Mouse (Mus musculus) hindbrain, postnatal 0 days (tissue): ENCODE data around the gene Smc4. TPM values are rescaled to one million over a fixed set of nuclear protein-coding genes. Genes with fewer than 3 reads are reported as not detected.

Experiments
- ATAC-seq: fragments of 200-750 bp; cut with Nextera tagmentation; 2 replicates; pipeline ENCODE4 v1.8.0; 2017; ENCODE audit warnings: mild to moderate bottlenecking, moderate TSS enrichment, moderate library complexity
- DNase-seq: peaks from one replicate; pipeline ENCODE4 v3.0.0-alpha.2; 2015; ENCODE audit warnings: low spot score
- H3K27ac ChIP-seq: fragments of 300-500 bp; sonication (generic); 2 replicates; pipeline ENCODE4 v1.5.1; 2014; ENCODE audit warnings: mild to moderate bottlenecking
- H3K27me3 ChIP-seq: fragments of 300-500 bp; sonication (generic); 2 replicates; pipeline ENCODE4 v1.6.1; 2014; ENCODE audit warnings: low read length, mixed read lengths; ENCODE audit not compliant: insufficient read depth
- H3K36me3 ChIP-seq: fragments of 300-500 bp; sonication (generic); 2 replicates; pipeline ENCODE4 v1.6.1; 2014; ENCODE audit warnings: low read length, mixed read lengths; ENCODE audit not compliant: insufficient read depth
- H3K4me1 ChIP-seq: fragments of 300-500 bp; sonication (generic); 2 replicates; pipeline ENCODE4 v1.6.1; 2014; ENCODE audit warnings: antibody characterized with exemption, low read length, mixed read lengths; ENCODE audit not compliant: insufficient read depth
- H3K4me2 ChIP-seq: fragments of 300-500 bp; sonication (generic); 2 replicates; pipeline ENCODE4 v1.6.1; 2014; ENCODE audit warnings: low read depth, mild to moderate bottlenecking, low read length, moderate library complexity, mixed read lengths
- H3K4me3 ChIP-seq: fragments of 300-500 bp; sonication (generic); 2 replicates; pipeline ENCODE4 v1.5.1; 2014; ENCODE audit warnings: low read length
- H3K9ac ChIP-seq: fragments of 300-500 bp; sonication (generic); replicated peaks from 2 replicates; pipeline ENCODE4 v1.6.1; 2014; ENCODE audit warnings: mild to moderate bottlenecking, low read length, moderate library complexity, mixed read lengths
- H3K9me3 ChIP-seq: fragments of 300-500 bp; sonication (generic); 2 replicates; pipeline ENCODE4 v1.6.1; 2016; ENCODE audit warnings: low read length, mixed read lengths
- CTCF ChIP-seq: IDR thresholded peaks from 2 replicates; pipeline ENCODE4 v1.5.1; 2016; ENCODE audit warnings: antibody characterized with exemption, control low read depth, low read depth
- WGBS: fragments of 180-500 bp; shearing (Covaris S2); extraction: QIAGEN DNeasy Blood & Tissue Kit; methylation state at CpG from one replicate; pipeline ENCODE4 v1.1.7; 2014; 5-methylcytosine and 5-hydroxymethylcytosine counted together
- microRNA counts: library from miRNA; unstranded; fragments of <30 nt; microRNA quantifications from one replicate; lab custom pipeline; 2015
- microRNA-seq, 2 experiments: library from miRNA; unstranded; fragments of <30 nt; microRNA quantifications; one replicate each; pipeline ENCODE4; 2016
- polyA plus RNA-seq: library from polyadenylated mRNA; unstranded; fragments of >200 nt; fragmentation: Nextera tagmentation; extraction: Ambion mirVana; gene quantifications from 2 replicates; pipeline ENCODE4 v1.2.1, GENCODE M21; 2015
- total RNA-seq: library from RNA; depleted of rRNA; stranded (reverse); fragments of >200 nt; gene quantifications from 2 replicates; pipeline ENCODE4 v1.2.3, GENCODE M21; 2014; rRNA removed

The Smc4 gene
- total and polyA plus RNA-seq, 2 experiments from 2014 or later, result 12.5 to 34.6 TPM

GRCm38 (mm10) chr3:69049011-69049410 lies 44.5 kb downstream of the Smc4 start:
- no peak for TF ChIP-seq CTCF
- 52% methylated on average over 6 of the region's 6 CpGs for whole genome bisulfite sequencing
- Histone ChIP-seq H3K9ac (no peak overlapping the region), H3K27ac (no peak overlapping the region), H3K27me3 (no peaks in the 10 kb centered on the region), H3K4me3 (no peak overlapping the region), H3K4me1 (peaks cover 4% of the 10 kb centered on the region; the same call in 1 of the 2 replicates), H3K36me3 (no peaks in the 10 kb centered on the region), H3K9me3 (no peaks in the 10 kb centered on the region), H3K4me2 (no peak overlapping the region)
- DNase-seq, result no peak
- no peak for ATAC-seq

GRCm38 (mm10) chr3:69051894-69052293 lies 47.4 kb downstream of the Smc4 start:
- Histone ChIP-seq H3K27me3 (no peaks in the 10 kb centered on the region), H3K9ac (no peak overlapping the region), H3K4me1 (no peaks in the 10 kb centered on the region), H3K9me3 (no peaks in the 10 kb centered on the region), H3K4me2 (no peak overlapping the region), H3K4me3 (no peak overlapping the region), H3K27ac (no peak overlapping the region), H3K36me3 (no peaks in the 10 kb centered on the region)
- WGBS, result 93% methylated on average over 11 of the region's 11 CpGs
- DNase-seq, result no peak
- no peak for TF ChIP-seq CTCF
- ATAC-seq, result no peak

- Histone ChIP-seq H3K4me2 (no peak overlapping the region), H3K9ac (no peak overlapping the region), H3K27ac (no peak overlapping the region), H3K4me3 (no peak overlapping the region), H3K36me3 (no peaks in the 10 kb centered on the region), H3K9me3 (no peaks in the 10 kb centered on the region), H3K4me1 (no peaks in the 10 kb centered on the region), H3K27me3 (no peaks in the 10 kb centered on the region)
- 86% methylated on average over 7 of the region's 7 CpGs for WGBS
- ATAC-seq (0 out of 2 replicates have a peak, but pooled peaks have one; percentile 29), DNase-seq (no peak)
- no peak for TF ChIP-seq CTCF
Measured at GRCm38 (mm10) chr3:69054760-69055432, 50.4 kb downstream of the Smc4 start.

GRCm38 (mm10) chr3:69055871-69056270 lies 51.3 kb downstream of the Smc4 start:
- H3K9me3 ChIP-seq, result no peaks in the 10 kb centered on the region
- no peaks in the 10 kb centered on the region for H3K27me3 ChIP-seq
- no peak for TF ChIP-seq CTCF
- no peaks in the 10 kb centered on the region for H3K4me1 ChIP-seq
- H3K4me2 ChIP-seq, result no peak overlapping the region
- H3K4me3 ChIP-seq, result no peak overlapping the region
- H3K9ac ChIP-seq, result no peak overlapping the region
- whole genome bisulfite sequencing, result 81% methylated on average over 3 of the region's 3 CpGs
- DNase-seq (no peak), ATAC-seq (no peak)
- no peaks in the 10 kb centered on the region for H3K36me3 ChIP-seq
- no peak overlapping the region for H3K27ac ChIP-seq

GRCm38 (mm10) chr3:69060672-69061071 lies 56.1 kb downstream of the Smc4 start:
- Histone ChIP-seq H3K27me3 (no peaks in the 10 kb centered on the region), H3K9me3 (no peaks in the 10 kb centered on the region), H3K9ac (no peak overlapping the region), H3K4me2 (no peak overlapping the region), H3K27ac (no peak overlapping the region), H3K36me3 (no peaks in the 10 kb centered on the region), H3K4me3 (no peak overlapping the region), H3K4me1 (no peaks in the 10 kb centered on the region)
- TF ChIP-seq CTCF, result no peak
- 97% methylated on average over 4 of the region's 4 CpGs for WGBS
- DNase-seq, result no peak
- ATAC-seq, result no peak

- ATAC-seq (no peak), DNase-seq (no peak)
- Histone ChIP-seq H3K4me1 (no peaks in the 10 kb centered on the region), H3K36me3 (no peaks in the 10 kb centered on the region), H3K9ac (no peak overlapping the region), H3K27me3 (no peaks in the 10 kb centered on the region), H3K4me2 (no peak overlapping the region), H3K27ac (no peak overlapping the region), H3K4me3 (no peak overlapping the region), H3K9me3 (no peaks in the 10 kb centered on the region)
- 89% methylated on average over 1 of the region's 1 CpGs for WGBS
- TF ChIP-seq CTCF, result no peak
Measured at GRCm38 (mm10) chr3:69062764-69063163, 58.2 kb downstream of the Smc4 start.

GRCm38 (mm10) chr3:69064005-69064404 lies 59.5 kb downstream of the Smc4 start:
- no peak for ATAC-seq
- 25% methylated on average over 1 of the region's 1 CpGs for WGBS
- H3K27ac ChIP-seq, result no peak overlapping the region

More at GRCm38 (mm10) chr3:69064005-69064404, 59.5 kb downstream of the Smc4 start:
- peak; percentile 72 for DNase-seq
- H3K4me1 ChIP-seq, result no peaks in the 10 kb centered on the region
- no peaks in the 10 kb centered on the region for H3K9me3 ChIP-seq
- no peaks in the 10 kb centered on the region for H3K36me3 ChIP-seq
- no peak overlapping the region for H3K9ac ChIP-seq
- no peaks in the 10 kb centered on the region for H3K27me3 ChIP-seq
- no peak overlapping the region for H3K4me2 ChIP-seq
- peak; percentile 62 for TF ChIP-seq CTCF
- H3K4me3 ChIP-seq, result no peak overlapping the region

MicroRNA genes within 50 kb of the gene (microRNA counts, 519-probe panel; counts per million panel counts)
- microRNA mmu-miR-15b (lab: Ali Mortazavi, UCI), result 5,548 counts per million, percentile 90 among the panel's probes with 10 or more counts

Small RNAs within 50 kb of the gene (microRNA-seq; reads per million reads assigned to microRNA genes)
- gene Mir15b, result 827 to 1,903 reads per million in 2 experiments
- 266 to 398 reads per million in 2 experiments for gene Mir16-2

Other genes with a start within 250 kb of the Smc4 start
- 29.0 and 32.0 TPM in 2 replicates for gene 1110032F04Rik, start 135.2 kb upstream of the Smc4 start, total RNA-seq
- 4.8 and 5.2 TPM in 2 replicates for gene 1110032F04Rik, start 135.2 kb upstream of the Smc4 start, polyA plus RNA-seq
- 6.9 and 7.7 TPM in 2 replicates for gene Ift80, start 168 bp upstream of the Smc4 start, total RNA-seq
- gene Ift80, start 168 bp upstream of the Smc4 start, polyA plus RNA-seq, result 5.3 and 6.5 TPM in 2 replicates
- 5.5 and 8.2 TPM in 2 replicates for gene Trim59, start 40.0 kb downstream of the Smc4 start, total RNA-seq
- gene Trim59, start 40.0 kb downstream of the Smc4 start, polyA plus RNA-seq, result 22.5 and 26.4 TPM in 2 replicates
- gene Kpna4, start 122.4 kb downstream of the Smc4 start, total RNA-seq, result 48.2 and 53.0 TPM in 2 replicates
- 21.7 and 26.4 TPM in 2 replicates for gene Kpna4, start 122.4 kb downstream of the Smc4 start, polyA plus RNA-seq
- not detected in 2 replicates for gene Arl14, start 217.7 kb downstream of the Smc4 start, total RNA-seq
- gene Arl14, start 217.7 kb downstream of the Smc4 start, polyA plus RNA-seq, result not detected in 2 replicates